Mouse (Mus musculus): ENCODE results near the gene Shtn1. TPM values are rescaled to one million over a fixed set of nuclear protein-coding genes. Genes with fewer than 3 reads are reported as not detected.
A peak's percentile ranks its signal among the peaks of the same experiment; 100 is the strongest.

The Shtn1 gene
- total RNA-seq, 2 experiments from 2014 or later, result 12.8 to 22.2 TPM

DNA sequence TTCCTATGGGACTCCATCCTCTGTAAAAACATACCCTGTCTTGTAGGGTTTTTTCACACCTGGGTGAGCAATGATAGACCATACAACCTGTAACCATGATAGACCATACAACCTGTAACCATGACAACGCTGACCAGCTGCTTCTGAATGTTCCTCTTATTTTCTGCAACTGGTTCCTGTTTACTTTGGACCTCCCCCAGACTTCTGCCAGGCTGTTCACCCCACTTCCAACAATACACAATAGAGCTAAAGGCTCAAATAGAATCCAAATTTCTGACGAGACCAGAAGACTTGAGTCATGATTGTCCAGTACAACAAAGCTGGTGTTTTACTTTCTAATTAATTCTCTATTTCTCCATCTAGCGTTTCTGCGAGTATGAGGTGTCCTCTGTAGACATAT lies 23.8 kb downstream of the Shtn1 start:
- DNase-seq, result no peak

DNA sequence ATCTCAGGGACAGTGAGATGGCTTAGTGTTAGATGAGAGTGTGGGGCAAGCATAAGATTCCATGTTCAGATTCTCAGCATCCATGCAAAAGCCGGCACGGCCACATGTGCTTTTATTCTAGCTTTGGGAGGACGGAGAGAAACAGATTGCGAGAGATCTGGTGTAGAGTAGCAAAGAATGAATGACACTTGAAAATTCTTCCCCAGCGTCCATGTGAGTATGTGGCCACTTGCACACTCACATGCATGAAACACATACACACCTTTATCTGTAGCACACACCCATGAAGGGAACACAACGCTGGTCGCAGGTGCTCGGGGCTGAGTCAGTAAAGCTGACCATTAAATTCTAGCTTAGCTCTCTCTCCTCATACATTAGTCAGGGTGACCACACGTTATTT lies 24.3 kb downstream of the Shtn1 start:
- no peak for DNase-seq

DNA sequence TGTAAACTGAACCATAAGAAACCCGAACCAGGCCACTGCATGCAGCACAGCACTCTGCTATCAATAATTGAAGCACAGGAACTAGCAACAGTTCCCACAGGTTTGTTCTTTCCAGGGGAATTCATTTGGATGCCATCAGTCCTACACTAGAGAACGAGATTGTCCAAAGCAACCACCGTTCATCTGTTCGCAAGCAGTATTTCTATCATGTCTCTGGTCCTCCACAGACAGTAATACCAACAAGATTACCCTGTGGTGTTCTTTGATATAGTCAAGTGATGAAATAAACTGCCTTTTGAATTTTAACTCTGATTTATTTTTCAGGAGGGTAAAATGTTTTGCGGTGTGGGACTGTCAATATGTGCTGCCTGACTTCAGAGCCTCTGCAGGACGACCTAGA lies 27.0 kb downstream of the Shtn1 start:
- no peak for DNase-seq

DNA sequence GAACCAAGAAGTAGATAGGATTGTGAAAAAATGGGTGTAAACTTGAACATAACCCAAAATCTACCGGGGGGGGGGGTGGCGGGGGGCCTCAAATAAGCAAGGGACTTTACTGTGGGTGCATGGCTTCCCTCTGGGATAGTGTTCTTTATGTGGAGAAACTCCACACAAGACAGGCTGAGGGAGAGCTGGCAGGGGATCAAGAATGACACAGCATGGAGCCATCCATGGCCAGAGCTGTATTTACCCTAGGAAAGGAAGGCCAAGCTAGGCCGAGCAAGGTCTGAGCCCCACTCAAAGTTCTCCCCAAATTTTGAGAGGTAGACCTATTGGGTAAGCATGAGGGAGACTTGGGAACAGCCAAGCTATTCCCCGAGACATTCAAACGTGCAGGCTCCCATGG lies 28.4 kb downstream of the Shtn1 start:
- peak; percentile 35 to 43 for DNase-seq

DNA sequence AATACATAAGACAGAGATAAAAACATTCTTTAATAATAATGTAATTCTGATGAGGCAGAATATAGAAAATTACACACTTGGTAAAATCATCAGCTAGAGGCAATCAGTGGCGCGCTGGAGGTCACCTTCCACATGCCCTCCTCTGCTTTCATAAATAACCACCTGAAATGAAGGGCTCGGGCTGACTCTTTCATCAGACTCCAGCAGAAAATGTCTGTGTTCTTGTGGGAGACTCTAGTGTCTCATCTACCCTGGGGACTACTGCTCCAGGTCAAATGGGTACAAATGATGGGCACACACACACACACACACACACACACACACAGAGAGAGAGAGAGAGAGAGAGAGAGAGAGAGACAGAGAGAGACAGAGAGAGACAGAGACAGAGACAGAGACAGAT lies 34.8 kb downstream of the Shtn1 start:
- DNase-seq, result no peak

DNA sequence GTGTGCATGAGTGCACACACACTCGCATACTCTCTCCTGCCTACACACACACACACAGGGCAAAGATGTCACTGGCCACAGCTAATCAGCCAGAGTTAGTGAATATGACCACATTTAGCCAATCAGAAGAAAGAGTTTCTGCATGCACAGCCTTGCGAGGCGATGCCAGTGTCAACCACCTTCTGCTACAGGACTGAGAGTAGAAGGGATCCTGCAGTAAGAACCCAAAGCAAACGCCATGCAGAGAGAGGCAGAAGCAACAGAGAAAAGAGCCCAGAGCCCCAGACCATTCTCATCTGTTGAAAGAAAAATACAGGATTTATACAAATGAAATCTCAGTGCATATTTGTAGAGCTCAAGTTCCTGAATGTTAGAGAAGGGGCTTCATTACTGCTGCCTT lies 37.1 kb downstream of the Shtn1 start:
- DNase-seq, result no peak

DNA sequence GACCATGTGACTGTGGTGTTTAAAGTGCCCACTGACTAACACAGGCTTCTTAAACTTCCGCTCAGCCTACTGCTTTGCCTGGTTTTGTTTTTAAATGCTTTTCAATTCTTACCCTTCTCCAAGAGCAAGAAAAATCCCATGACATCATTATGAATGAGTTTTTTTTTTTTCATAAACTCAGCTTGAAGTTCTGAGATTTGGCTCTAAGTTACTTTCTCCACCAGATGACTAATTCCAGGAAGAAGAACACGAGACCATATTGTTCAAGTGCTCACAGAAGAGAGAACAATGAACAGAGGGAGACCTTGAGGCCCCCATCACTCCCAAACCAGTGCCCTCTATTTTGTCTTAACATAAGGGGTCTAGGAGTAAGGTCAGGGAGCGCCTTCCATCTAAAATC lies 39.1 kb downstream of the Shtn1 start:
- DNase-seq, result no peak

DNA sequence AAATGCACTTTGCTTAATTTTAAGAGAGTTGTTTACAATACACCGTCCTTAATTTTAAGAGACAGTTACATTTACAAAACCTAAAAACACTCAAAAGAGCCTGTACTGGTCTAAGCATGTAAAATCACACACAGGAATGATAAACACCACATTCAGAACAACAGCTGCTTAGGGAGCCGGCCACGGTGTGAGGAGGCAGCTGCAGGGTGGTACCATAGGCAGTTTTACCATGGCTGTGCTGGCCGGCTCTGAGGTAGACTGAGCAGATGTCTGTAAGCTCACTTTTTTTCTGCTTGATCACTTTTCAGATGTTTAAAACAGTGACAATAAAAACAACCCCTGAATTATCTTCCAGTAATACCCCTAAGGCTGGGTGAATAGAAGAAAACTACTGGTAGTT lies 42.7 kb downstream of the Shtn1 start:
- no peak for DNase-seq

DNA sequence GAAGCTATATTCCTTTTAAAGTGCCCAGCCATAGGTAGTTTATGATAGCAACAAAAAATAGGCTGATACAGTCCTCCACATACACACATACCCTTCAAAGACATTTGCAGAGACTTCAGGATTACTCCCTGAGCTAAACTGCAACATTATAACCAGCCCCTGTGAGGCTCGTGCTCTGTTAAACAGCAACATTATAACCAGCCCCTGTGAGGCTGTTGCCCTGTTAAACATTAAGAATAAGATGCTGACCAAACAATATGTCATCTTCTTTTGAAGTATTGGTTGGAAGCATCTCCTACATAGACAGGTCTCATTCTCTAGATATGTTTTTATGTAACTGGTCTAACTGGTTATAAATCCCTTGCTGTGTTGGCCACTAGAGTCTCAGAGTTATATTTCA lies 45.7 kb downstream of the Shtn1 start:
- no peak for DNase-seq

DNA sequence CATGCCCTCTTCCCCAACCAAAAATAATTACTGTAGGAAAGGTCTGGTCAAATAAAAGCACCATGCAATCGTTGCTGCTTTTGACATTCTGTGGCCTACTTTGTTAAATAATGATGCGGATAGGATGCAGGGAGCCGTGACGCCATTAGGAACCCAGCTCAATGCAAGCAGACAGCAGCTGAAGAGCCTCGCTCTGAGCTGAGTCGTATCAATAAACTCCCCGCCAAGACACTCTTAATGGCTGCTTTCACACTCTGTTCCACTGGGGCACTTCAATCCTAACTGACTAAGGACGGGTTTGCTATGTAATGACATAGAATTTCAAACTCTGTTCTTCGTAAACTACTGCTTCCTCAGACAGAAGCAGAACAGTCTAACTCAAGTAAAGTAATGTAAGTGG lies 46.9 kb downstream of the Shtn1 start:
- DNase-seq, result no peak

DNA sequence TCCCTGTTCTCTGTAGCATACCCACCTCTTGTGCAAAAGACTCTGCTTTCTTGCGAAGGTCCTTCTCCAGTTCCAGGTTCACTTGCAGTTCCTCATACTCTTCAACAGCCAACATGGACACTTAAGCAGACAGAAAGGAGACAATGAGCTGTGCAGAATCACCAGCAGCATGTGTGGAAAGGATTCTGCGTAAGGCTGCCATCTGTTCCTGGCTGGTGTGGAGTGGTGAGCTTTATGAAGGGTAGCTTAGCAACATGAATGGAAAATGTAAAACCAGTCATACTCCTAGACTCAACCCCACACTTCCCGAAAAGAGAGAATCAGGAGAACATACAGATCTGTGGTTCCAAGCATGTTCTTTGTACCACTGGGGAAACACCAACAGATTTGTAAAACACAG lies 47.8 kb downstream of the Shtn1 start:
- DNase-seq, result no peak

DNA sequence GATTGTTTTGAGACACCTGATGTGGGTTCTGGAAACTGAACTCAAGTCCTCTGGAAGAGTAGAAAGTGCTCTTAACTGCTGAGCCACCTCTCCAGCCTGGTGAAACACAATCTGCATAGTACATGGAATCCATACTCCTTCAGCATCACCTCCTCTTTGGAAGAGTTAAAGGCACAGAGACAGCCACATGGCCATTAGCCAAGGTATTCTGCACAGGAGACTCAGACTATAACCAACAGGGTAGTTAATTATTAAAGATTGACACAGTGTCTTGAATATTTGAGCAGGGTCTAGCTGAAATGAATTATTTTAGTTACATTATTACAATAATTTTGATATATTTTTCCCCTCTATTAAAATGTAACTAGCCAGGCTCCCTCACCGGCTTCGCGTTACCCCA lies 52.0 kb downstream of the Shtn1 start:
- no peak for DNase-seq

DNA sequence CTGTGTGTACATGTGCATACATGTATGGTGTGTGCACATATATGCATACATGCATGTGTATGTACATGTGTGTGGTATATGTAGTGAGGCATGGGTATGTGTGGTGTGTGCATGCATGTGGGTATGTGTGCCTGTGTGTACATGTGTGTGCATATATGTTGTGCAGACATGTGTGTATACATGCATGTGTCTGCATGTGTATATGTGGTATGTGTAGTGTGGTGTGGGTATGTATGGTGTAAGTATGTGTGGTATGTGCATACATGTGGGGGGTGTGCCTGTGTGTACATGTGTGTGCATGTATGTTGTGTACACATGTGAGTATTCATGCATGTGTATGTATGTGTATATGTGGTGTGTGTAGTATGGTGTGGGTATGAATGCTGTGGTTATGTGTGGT lies 54.3 kb downstream of the Shtn1 start:
- no peak for DNase-seq

DNA sequence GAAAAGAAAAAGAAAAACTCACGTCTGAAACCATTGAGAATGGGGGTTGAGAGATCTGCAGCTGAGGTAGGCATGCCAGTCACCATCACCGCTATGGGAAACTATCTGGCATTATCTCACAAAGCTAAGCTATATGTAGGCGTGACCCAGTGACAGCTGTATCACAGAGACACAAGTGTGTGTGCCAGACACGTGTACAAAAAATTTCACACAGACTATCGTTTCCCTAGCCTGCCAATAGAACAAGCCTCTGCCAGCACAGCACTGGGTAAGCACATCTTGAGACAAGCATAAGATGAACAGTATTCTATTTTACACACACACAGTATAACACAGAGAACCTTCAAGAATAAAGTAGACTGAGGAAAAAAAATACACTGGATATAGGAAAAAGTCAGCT lies 65.1 kb downstream of the Shtn1 start:
- no peak for DNase-seq

DNA sequence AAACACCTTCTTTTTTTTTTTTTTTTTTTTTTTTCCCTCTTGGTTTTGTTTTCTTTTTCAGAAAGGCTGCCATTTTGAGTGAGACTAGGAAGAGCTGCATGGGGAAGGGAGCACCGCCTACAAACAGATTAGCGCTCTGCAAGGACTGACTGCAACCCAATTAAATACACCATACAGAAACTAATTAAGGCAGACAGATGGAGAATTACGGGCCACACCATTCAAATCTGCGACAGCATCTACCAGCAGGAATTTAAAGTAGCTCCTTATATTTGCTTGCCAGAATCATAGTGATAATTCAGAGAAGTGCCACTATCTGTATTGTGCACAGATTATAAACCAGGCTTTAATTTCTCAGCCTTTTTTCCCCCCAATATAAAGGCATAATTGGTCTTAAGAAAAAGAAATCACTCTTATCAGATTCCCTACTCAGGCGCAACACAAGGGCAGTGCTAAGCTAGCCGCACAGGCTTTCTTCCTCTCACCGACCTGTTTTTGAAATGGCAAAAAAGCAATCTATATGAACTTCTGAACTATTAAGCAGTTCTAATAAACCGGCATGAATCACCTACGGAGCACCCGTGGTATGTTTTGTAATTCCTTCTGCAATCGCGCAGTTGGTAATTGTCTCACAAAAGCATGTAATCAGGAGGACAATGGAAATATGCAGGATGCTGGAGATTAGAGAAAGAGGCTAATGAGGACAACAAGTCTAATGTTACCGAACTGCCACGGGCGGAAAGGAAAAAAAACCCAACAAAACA lies 69.1 kb downstream of the Shtn1 start:
- DNase-seq, result no peak

DNA sequence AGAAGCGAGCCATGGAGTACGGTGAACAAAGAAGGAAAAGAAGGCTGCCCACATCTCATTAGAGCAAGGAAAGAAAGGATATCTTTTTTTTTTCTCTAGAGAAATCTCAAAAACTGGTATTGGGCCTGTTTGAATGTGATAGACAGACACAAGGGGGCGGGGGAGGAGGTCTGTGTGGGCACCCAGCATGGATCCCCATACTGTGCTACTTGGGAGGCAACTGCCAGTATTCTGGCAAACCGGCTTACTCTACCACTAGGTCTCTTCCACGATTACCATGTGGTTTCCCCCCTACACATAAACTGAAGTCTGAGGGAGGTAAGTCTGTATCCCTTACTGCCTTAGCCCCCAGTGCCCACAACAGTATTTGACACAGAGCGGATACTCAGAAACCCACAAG lies 73.1 kb downstream of the Shtn1 start:
- DNase-seq, result no peak

DNA sequence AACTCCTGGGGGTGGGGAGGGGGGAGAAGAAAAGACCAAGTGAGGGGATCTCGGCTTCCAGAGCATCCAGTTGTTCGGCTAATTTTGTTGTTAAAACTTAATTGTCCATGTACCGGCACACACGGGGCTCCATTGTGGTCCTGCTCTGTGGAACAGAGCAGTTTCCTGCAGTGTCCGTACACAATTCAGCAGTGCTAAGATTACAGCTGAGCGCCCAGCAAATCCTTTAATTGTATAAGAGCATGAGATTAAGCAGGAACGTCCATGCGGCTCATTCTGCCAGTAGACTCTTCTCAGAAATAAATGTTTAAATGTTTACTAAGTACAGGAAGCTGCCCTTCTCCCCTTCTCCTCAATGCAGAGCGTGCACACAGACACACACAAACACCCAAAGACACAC lies 94.3 kb downstream of the Shtn1 start:
- no peak for DNase-seq

DNA sequence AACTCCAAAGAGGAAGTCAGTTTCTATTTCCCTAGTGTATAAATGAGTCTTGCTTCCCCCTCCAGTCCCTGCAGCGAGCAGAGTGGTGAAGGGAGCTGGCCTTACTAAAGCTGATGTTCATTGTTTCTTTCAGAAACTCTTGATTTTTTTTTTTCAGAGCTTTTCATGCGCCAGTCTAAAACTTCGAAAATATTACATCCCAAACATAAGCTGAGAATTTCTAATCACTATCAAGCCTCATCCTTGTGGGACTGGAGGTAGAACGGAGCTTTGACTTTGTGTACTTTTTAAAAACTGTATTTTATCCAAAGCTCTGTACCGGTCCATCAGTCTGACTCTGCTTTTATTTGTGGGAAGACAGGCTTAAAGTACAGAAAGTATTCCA lies 95.9 kb downstream of the Shtn1 start:
- DNase-seq, result no peak

DNA sequence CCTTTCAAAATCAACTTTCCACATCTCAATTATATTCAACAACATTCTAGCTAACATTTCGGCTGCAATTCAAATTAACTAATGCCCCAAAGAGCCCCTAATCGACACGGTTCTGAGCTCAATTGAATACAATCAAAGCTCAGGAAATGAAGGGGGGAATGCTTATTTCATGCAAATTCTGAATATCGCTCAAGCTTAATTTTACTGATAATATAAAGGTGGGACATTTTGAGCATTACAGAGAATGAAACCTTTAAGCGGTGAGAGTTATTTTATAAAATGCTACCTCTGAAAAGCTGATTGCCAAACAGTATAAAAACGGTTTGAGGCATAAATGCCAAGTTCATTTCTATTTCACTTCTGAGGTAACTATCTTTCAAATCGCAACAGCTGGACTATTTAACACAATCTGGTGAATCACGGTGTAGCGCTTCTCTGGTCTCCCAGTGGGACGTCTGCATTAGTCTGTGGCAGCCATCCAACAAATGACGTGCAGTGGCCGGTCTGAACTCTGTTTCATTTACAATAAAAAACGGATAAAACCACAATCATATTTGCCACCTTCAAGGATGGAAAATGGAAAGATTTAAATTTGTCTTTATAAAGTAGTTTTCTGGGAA lies 96.4 kb downstream of the Shtn1 start:
- DNase-seq, result peak; percentile 77

DNA sequence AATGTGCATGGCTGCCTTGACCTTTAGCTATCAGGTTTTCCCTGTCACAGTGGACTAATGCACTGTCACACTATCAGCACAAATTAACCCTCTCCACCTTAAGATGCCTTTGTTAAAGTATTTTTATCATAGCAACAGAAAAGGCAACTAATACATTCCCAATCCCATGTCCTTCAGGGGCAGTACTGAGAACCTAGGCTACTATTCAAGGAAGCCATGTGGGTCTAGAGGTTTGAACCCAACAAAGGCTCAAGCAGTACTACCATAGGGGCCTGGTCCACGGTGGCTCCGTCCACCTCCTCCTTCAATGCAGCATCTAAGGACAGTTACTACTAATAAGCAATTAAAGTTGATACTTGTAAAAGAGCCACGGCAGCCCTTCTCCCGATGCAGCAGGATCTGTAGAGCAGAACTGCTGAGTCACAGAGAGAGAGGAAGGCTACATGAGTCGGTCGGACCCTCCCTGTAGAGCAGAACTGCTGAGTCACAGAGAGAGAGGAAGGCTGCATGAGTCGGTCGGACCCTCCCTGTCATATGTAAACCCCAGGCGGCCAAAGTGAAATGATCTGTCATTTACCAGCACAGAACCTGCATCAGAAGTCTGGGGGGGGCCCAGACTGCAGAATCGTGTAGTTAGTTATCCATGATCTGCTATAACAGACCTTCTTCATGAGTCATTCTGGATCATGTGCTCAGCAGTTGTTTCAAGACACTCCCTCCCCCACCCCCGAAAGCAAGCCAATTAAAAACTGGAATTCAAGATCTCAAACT lies 97.3 kb downstream of the Shtn1 start:
- DNase-seq, result peak; percentile 49 to 59

DNA sequence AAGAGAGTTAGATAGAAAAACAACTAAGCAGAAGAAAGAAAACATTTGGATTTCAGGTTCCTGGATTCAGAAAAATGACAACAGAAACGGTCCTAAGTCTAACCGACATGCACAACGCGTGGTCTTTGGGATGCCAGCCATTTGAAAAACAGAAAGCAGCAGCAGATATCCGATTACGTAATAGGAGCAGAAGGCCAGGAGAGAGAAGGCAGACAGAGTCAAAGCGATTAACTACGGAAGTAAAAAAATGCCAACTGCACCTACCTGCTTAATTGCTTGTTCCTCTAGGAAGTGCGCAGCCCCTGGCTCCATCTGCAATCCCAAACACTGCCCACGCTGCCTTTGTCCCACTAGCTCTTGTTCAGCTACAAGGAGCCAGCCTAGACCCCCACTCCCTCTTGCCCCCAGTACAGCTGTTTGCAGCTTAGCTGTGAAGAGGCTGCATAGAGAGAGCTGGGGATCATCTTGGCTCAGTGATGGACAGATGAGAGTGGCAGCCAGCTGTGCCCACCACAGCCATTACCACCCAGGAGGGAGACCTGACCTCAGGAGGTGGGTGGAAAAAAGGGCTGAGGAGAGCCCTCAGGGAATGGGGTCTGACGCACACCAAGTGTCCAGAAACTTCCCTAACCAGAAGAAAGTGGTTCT lies 100.6 kb downstream of the Shtn1 start:
- DNase-seq, result no peak

DNA sequence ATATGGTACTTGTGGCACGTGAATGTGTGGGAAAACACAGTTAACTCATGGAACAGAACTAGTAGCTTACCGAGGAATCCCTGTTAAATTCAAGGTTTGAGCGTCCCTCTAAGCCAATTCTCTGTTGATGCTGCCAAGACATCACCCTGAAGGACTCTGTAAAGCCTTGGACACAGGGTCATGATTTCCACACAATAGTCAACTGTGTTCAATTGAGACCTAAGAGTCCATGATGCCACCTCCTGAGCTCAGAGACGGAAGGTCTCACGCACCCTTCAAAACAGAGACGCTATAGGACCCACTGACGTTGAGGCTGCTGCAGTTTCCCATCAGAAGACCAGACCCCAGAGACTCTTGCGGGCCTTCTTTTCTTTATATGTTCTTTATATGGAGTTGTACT lies 101.8 kb downstream of the Shtn1 start:
- peak in 1 of 2 experiments; percentile 7 for DNase-seq

DNA sequence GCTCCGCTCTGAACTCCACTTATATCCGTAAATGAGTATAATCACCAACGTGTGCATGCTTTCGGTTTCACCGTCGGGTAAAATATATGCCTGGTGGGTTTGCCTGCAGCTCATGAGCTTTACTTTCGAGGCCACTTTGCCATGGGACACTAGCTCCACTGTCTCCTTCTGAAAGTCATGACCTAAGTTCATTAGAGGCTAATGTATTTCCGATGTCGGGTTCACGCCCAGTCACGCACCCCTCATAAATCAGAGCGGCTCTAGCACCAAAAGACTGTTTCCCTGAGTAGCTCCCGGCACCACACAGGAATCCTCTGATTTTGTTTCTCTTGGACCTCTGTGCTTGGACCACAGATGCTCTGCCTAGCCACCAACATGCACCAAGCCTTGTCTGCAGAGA lies 105.1 kb downstream of the Shtn1 start:
- DNase-seq, result no peak

All from adrenal gland, postnatal 36 days (tissue).